Mouse (Mus musculus) kidney, embryonic 14.5 days (tissue): Measurements from ENCODE around the gene Palld. TPM values are rescaled to one million over a fixed set of nuclear protein-coding genes. Genes with fewer than 3 reads are reported as not detected.

Experiments used
- ATAC-seq: fragments of 200-750 bp; cut with Nextera tagmentation; 2 replicates; pipeline ENCODE4 v1.8.0; 2017; ENCODE audit warnings: moderate number of reproducible peaks, mild to moderate bottlenecking, moderate TSS enrichment, moderate library complexity; ENCODE audit not compliant: low FRiP score, low TSS enrichment
- H3K27ac ChIP-seq: fragments of 300-500 bp; sonication (generic); 2 replicates; pipeline ENCODE4 v1.5.1; 2014; ENCODE audit warnings: low read depth, mild to moderate bottlenecking, low read length, moderate library complexity, mixed read lengths
- H3K27me3 ChIP-seq: fragments of 300-500 bp; sonication (generic); 2 replicates; pipeline ENCODE4 v1.6.1; 2014; ENCODE audit warnings: mild to moderate bottlenecking, low read length; ENCODE audit not compliant: control insufficient read depth, insufficient read depth
- H3K36me3 ChIP-seq: fragments of 300-500 bp; sonication (generic); 2 replicates; pipeline ENCODE4 v1.6.1; 2014; ENCODE audit warnings: low read length, mixed read lengths; ENCODE audit not compliant: control insufficient read depth, insufficient read depth
- H3K4me1 ChIP-seq: fragments of 300-500 bp; sonication (generic); 2 replicates; pipeline ENCODE4 v1.6.1; 2014; ENCODE audit warnings: low read length, mixed read lengths; ENCODE audit not compliant: control insufficient read depth, insufficient read depth
- H3K4me2 ChIP-seq: fragments of 300-500 bp; sonication (generic); replicated peaks from 2 replicates; pipeline ENCODE4 v1.6.1; 2014; ENCODE audit warnings: low read depth, mild to moderate bottlenecking, low read length
- H3K4me3 ChIP-seq: fragments of 300-500 bp; sonication (generic); 2 replicates; pipeline ENCODE4 v1.5.1; 2014; ENCODE audit warnings: mild to moderate bottlenecking, low read length
- H3K9ac ChIP-seq: fragments of 300-500 bp; sonication (generic); 2 replicates; pipeline ENCODE4 v1.6.1; 2014; ENCODE audit warnings: low read depth, mild to moderate bottlenecking, low read length, moderate library complexity
- H3K9me3 ChIP-seq: fragments of 300-500 bp; sonication (generic); 2 replicates; pipeline ENCODE4 v1.6.1; 2016; ENCODE audit warnings: low read length; ENCODE audit not compliant: control insufficient read depth
- WGBS: fragments of 180-500 bp; shearing (Covaris S2); extraction: QIAGEN DNeasy Blood & Tissue Kit; methylation state at CpG from one replicate; pipeline ENCODE4 v1.1.7; 2014; 5-methylcytosine and 5-hydroxymethylcytosine counted together
- polyA plus RNA-seq: library from polyadenylated mRNA; unstranded; fragments of >200 nt; fragmentation: Nextera tagmentation; extraction: Ambion mirVana; gene quantifications from 2 replicates; pipeline ENCODE4 v1.2.1, GENCODE M21; 2014

Gene Palld
- polyA plus RNA-seq, 1 experiment from 2014 or later = 53.1 TPM

- Histone ChIP-seq H3K36me3 (no peaks in the 10 kb centered on the region), H3K4me3 (no peak overlapping the region), H3K27me3 (no peaks in the 10 kb centered on the region), H3K27ac (no peak overlapping the region), H3K9ac (no peak overlapping the region), H3K4me2 (no peak overlapping the region), H3K9me3 (no peaks in the 10 kb centered on the region), H3K4me1 (peaks cover 7% of the 10 kb centered on the region; the same call in 1 of the 2 replicates)
- WGBS = 65% methylated on average over 2 of the region's 2 CpGs
- ATAC-seq = no peak
Observed at GRCm38 (mm10) chr8:61755186-61755585, 147.3 kb downstream of the Palld start.

- H3K4me3 ChIP-seq = no peak overlapping the region
- H3K9me3 ChIP-seq = no peaks in the 10 kb centered on the region
- no peak overlapping the region for H3K27ac ChIP-seq
- no peak overlapping the region for H3K9ac ChIP-seq
- H3K27me3 ChIP-seq = no peaks in the 10 kb centered on the region
- no peaks in the 10 kb centered on the region for H3K36me3 ChIP-seq
- H3K4me2 ChIP-seq = no peak overlapping the region
- 86% methylated on average over 5 of the region's 5 CpGs for WGBS
- no peak for ATAC-seq
- no peaks in the 10 kb centered on the region for H3K4me1 ChIP-seq
Observed at GRCm38 (mm10) chr8:61747070-61747469, 155.4 kb downstream of the Palld start.

GRCm38 (mm10) chr8:61745181-61745980, 157.1 kb downstream of the Palld start:
- Histone ChIP-seq H3K27me3 (no peaks in the 10 kb centered on the region), H3K36me3 (no peaks in the 10 kb centered on the region), H3K9ac (no peak overlapping the region), H3K4me1 (no peaks in the 10 kb centered on the region), H3K9me3 (no peaks in the 10 kb centered on the region), H3K27ac (no peak overlapping the region), H3K4me3 (no peak overlapping the region), H3K4me2 (no peak overlapping the region)
- 36% methylated on average over 10 of the region's 10 CpGs for WGBS
- peak; percentile 71; the same call in 1 of the 2 replicates for ATAC-seq

- no peak overlapping the region for H3K9ac ChIP-seq
- H3K27me3 ChIP-seq = no peaks in the 10 kb centered on the region
- H3K36me3 ChIP-seq = no peaks in the 10 kb centered on the region
- H3K27ac ChIP-seq = no peak overlapping the region
- H3K4me1 ChIP-seq = no peaks in the 10 kb centered on the region
- 74% methylated on average over 6 of the region's 6 CpGs for WGBS
- H3K4me2 ChIP-seq = no peak overlapping the region
- 0 out of 2 replicates have a peak, but pooled peaks have one; percentile 35 for ATAC-seq
- no peak overlapping the region for H3K4me3 ChIP-seq
- H3K9me3 ChIP-seq = no peaks in the 10 kb centered on the region
Observed at GRCm38 (mm10) chr8:61743764-61744562, 158.5 kb downstream of the Palld start.

GRCm38 (mm10) chr8:61737465-61737864, 165.0 kb downstream of the Palld start:
- no peak overlapping the region for H3K4me3 ChIP-seq
- no peak for ATAC-seq
- 92% methylated on average over 4 of the region's 4 CpGs for WGBS
- no peaks in the 10 kb centered on the region for H3K4me1 ChIP-seq
- H3K27ac ChIP-seq = no peak overlapping the region
- no peaks in the 10 kb centered on the region for H3K9me3 ChIP-seq
- H3K4me2 ChIP-seq = no peak overlapping the region
- no peaks in the 10 kb centered on the region for H3K27me3 ChIP-seq
- no peaks in the 10 kb centered on the region for H3K36me3 ChIP-seq
- H3K9ac ChIP-seq = no peak overlapping the region

- H3K4me3 ChIP-seq = no peak overlapping the region
- 57% methylated on average over 8 of the region's 8 CpGs for WGBS
- ATAC-seq = no peak
- no peaks in the 10 kb centered on the region for H3K4me1 ChIP-seq
- no peaks in the 10 kb centered on the region for H3K36me3 ChIP-seq
- H3K4me2 ChIP-seq = no peak overlapping the region
- no peaks in the 10 kb centered on the region for H3K9me3 ChIP-seq
- H3K9ac ChIP-seq = no peak overlapping the region
- no peaks in the 10 kb centered on the region for H3K27me3 ChIP-seq
- H3K27ac ChIP-seq = no peak overlapping the region
Observed at GRCm38 (mm10) chr8:61736739-61737243, 165.7 kb downstream of the Palld start.

- no peaks in the 10 kb centered on the region for H3K9me3 ChIP-seq
- H3K9ac ChIP-seq = no peak overlapping the region
- no peak overlapping the region for H3K4me3 ChIP-seq
- H3K27me3 ChIP-seq = no peaks in the 10 kb centered on the region
- no peak overlapping the region for H3K4me2 ChIP-seq
- 61% methylated on average over 4 of the region's 4 CpGs for WGBS
- ATAC-seq = no peak
- H3K4me1 ChIP-seq = no peaks in the 10 kb centered on the region
- H3K36me3 ChIP-seq = no peaks in the 10 kb centered on the region
- H3K27ac ChIP-seq = no peak overlapping the region
Observed at GRCm38 (mm10) chr8:61736117-61736516, 166.4 kb downstream of the Palld start.

- H3K4me3 ChIP-seq = no peak overlapping the region
- H3K36me3 ChIP-seq = no peaks in the 10 kb centered on the region
- H3K27me3 ChIP-seq = no peaks in the 10 kb centered on the region
- no peak overlapping the region for H3K27ac ChIP-seq
- no peak overlapping the region for H3K4me2 ChIP-seq
- no peak overlapping the region for H3K9ac ChIP-seq
- 93% methylated on average over 8 of the region's 8 CpGs for WGBS
- H3K9me3 ChIP-seq = no peaks in the 10 kb centered on the region
- no peak for ATAC-seq
- no peaks in the 10 kb centered on the region for H3K4me1 ChIP-seq
Observed at GRCm38 (mm10) chr8:61734164-61734563, 168.3 kb downstream of the Palld start.

- H3K27me3 ChIP-seq = no peaks in the 10 kb centered on the region
- H3K36me3 ChIP-seq = no peaks in the 10 kb centered on the region
- H3K4me1 ChIP-seq = no peaks in the 10 kb centered on the region
- 65% methylated on average over 6 of the region's 6 CpGs for WGBS
- H3K9ac ChIP-seq = no peak overlapping the region
- H3K4me3 ChIP-seq = no peak overlapping the region
- no peak for ATAC-seq
- H3K4me2 ChIP-seq = no peak overlapping the region
- no peaks in the 10 kb centered on the region for H3K9me3 ChIP-seq
- no peak overlapping the region for H3K27ac ChIP-seq
Observed at GRCm38 (mm10) chr8:61732184-61732583, 170.3 kb downstream of the Palld start.
